Mouse (Mus musculus) lung, postnatal 10 days (tissue): ENCODE results near the gene Btrc.
A peak's percentile ranks its signal among the peaks of the same experiment; 100 is the strongest.

Experiments
- DNase-seq: peaks from one replicate; pipeline ENCODE4 v3.0.0; 2021

Btrc gene

GRCm38 (mm10) chr19:45475928-45476553 is 112.5 kb downstream of the Btrc start:
- DNase-seq: peak; percentile 50

GRCm38 (mm10) chr19:45479548-45479947 is 116.0 kb downstream of the Btrc start:
- DNase-seq: no peak

DNA sequence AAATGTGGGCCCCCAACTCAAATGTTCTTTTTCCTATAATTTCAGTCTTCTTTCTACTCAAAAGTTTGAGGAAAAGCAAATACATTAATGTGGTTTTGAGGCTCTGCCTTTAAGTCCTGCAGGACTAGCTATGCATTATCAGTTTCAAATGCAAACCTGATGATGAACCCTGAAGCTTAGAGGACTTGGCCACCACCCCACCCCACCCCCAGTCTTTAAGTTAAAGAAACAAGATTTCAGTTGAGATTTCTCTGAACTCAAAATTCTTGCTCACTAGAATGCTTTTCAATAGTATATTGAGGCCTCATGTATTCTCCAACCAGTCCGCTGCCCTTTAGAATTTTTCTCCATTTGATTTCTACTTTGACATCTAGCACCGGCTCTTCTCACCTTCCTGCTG is 117.0 kb downstream of the Btrc start:
- no peak for DNase-seq

GRCm38 (mm10) chr19:45480951-45481350 is 117.4 kb downstream of the Btrc start:
- no peak for DNase-seq

DNA sequence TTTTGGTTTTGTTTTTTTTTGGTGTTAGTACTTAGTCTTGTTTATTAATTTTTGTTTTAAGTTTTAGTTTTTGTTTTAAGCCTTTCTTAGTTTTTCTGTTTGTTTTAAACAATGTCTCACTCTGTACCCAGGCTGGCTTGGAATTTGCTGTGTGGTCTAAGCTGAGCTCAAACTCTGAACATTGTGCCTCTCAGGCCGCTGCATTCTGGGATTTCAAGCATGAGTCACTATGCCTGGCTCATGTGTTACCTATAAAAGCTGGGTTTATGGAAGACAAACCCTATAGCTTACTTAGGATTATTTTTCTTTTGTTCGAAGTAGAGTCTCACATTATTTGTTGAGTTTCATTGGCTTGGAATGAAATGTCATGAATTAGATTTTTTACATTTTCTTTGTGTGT is 119.9 kb downstream of the Btrc start:
- DNase-seq: no peak

DNA sequence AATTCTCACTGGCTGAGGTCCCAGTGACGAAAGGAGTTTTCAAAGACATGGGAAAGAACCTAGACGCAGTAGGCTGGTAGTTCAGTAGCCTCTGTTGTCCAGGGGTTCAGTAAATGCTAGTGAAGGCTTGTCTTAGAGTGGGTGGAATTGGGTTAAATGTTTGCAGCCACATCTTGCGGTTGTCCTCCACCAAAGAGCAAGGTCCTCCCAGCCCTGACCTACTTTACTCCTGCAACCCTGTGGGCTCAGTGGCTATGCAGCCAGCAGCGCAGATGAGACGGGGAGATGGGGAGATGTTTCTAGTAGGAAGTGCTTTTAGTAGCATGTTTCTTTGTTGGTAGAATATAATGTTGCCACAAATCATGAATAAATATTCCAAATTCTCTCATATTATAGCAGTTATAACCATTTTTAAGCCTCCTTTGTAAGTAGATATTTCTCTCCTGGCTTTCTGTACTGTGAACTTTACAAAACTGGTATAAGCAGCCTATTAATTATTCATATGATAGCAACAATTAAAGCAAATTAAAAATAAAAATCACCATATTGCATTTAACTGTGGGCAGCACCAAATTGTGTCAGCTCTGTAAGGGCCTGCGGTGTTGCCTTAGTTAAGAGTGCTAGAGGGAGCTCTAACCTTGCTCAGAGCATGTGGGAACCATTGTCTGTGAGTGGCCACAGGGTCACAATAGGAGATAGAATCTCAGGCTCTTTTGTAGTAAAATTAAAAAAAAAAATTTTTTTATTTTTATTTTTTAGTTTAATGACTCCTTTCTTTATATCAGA is 122.9 kb downstream of the Btrc start:
- DNase-seq: peak; percentile 6

- no peak for DNase-seq
These were observed 123.5 kb downstream of the Btrc start for GRCm38 (mm10) chr19:45486992-45487387.

- DNase-seq: no peak
These were observed 126.4 kb downstream of the Btrc start for GRCm38 (mm10) chr19:45489961-45490360.

DNA sequence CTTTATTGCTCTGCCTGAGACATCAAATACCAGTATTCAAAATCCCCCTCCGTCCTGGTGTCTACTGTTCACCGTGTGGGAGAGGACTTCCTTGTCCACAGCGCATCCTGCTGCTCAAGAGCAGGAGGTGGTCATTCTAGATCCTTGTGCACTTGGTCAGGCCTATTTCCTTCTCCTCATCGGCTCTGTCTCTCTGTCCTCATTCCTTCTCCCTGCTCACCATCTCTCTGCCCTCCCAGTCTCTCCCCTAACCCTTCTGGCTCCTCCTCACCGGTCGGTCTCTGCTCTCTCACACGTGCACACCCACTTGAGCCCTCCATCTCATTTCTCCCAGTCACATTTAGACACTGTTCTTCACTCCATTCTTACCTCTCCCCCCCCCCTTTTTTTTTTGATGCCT is 127.7 kb downstream of the Btrc start:
- no peak for DNase-seq

- DNase-seq: no peak
These were observed 130.7 kb downstream of the Btrc start for GRCm38 (mm10) chr19:45494121-45494775.

- no peak for DNase-seq
These were observed 141.9 kb downstream of the Btrc start for GRCm38 (mm10) chr19:45505446-45505845.

- DNase-seq: peak; percentile 9
These were observed 144.0 kb downstream of the Btrc start for GRCm38 (mm10) chr19:45507531-45507930.

DNA sequence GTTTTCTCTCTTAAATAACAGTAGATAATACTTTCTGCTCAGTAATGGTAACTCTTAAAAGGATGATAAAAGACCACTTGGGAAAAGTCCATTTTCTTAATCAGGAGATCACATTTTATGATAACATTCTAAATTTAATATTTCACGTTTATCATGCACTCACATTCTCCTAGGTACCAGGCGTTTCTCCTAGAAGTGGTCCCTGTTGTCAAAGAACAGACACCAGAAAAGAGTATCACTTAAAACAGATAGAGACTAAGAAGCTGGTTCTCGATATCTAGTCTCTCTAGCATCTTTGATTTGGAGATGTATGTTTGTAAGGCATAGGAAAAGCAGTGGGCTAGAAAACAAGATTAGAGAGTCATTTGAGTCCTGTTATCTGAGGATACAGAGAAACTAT is 147.1 kb downstream of the Btrc start:
- DNase-seq: no peak

DNA sequence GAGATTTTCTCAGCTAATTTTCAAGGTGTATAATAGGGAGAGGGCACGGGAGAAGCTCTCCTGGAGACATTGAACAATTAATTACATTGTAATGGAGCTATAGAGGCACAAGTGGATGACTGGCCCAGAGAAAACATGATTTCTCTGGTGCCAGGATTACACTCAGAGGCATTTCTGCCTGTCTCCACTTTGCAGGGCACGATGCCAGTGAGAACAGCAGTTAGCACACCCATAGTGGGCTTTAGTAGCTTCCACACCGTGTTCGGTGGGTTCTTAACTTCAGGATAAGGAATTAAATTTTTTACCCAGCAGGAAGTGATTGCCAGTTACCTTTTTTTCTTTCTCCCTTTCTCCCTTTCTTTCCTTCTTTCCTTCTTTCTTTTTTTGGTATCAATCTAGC is 147.9 kb downstream of the Btrc start:
- no peak for DNase-seq

DNA sequence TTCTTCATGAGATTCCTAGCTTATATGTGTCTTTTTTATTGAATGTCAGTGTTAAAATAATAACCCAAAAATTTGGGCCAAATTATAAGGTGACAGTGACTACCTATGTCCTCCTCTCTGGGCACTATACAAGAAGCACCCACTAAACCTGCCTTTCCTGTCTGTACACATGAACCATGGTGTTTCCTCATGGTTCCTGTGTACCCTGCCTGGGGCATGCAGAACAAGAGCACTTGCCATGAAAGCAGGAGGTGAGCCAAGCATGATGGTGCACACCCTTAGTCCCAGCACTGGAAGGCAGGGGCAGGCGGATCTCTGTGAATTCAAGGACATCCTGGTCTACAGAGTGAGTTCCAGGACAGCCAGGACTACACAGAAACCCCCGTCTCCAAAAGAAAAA is 151.8 kb downstream of the Btrc start:
- DNase-seq: no peak

- no peak for DNase-seq
These were observed 152.7 kb downstream of the Btrc start for GRCm38 (mm10) chr19:45516264-45516663.

GRCm38 (mm10) chr19:45527382-45527781 is 163.8 kb downstream of the Btrc start:
- DNase-seq: no peak

DNA sequence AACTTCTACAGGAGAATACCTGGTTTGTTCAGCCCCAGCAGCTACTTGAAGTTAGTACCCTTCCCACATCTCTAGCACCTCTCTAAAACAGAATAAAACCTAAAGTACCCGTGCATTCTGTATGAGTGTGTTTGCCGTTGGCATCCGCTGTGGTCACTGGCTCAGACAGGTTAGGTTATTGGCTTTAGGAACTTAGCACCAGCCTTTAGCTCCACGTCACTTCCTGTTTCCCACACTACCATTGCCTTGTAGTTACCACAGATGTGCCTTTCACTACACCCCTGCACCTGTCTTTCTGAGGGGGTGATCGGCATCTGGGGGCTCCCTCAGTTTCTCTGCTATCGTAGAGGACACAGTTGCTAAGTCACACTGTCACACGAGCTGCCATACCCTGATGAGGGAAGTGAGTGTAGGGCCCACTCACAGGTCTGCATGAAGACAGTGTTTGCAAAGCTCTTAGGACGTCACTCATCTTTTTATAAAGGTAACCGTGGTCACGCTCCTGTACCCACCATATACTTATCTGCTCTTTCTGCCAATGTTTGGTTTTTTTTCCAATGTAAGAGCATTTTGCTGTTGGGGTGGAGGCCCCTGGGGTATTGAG is 164.5 kb downstream of the Btrc start:
- no peak for DNase-seq

DNA sequence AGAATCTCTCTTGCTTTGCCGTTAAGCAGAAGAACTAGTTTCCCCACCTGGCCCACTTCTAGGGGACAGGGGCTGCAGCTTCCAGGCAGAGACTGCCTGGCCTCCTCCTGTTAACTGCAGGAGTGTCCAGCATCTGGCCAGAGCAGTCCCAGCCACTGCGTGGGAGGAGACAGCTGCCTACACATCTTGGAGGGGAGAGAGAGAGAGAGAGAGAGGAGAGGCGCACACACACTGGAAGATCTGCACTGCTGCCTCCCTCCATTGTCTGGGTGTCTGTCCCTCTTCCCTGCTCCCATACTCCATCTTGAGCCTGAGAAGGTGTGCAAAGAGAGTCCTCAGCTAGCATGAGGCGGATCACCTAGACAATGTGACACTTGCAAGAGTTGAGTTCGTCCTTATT is 165.8 kb downstream of the Btrc start:
- DNase-seq: no peak

DNA sequence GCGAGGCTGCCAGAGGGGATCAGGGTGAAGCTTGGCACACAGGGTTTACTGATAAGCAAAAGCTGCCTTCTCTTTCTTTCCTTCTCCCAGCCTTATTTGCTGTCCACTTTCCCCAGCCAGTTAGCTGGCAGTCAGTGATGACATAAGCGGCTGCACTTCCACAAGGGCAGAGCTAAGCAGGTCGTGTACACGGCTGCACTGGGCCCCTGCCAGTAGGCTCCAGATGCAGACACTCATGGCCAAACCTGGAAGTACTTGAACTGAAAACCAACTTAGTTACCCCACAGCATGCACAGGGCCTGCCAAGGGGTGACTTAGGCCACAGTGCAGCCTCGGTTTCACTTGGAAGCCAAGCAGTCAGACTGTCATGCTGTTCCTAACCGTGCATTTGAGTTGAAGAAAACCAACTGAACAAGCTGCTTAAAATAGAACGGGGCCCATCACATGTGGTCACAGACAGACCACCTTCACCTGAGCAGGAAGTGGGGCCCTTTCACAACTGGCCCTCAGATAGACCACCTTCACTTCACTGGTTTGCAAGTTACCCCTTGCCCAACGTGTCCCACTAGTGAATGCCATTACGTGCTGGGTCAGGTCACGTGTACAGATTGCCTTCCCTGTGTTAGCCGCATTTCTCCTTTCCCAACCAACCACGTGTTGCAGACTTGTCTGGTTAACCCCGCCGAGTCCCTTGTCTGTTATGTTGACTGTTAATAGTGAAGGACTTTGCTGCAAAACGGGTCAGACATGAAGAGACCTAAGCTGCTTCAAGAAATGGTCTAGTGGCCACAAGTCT is 166.9 kb downstream of the Btrc start:
- DNase-seq: peak; percentile 67

DNA sequence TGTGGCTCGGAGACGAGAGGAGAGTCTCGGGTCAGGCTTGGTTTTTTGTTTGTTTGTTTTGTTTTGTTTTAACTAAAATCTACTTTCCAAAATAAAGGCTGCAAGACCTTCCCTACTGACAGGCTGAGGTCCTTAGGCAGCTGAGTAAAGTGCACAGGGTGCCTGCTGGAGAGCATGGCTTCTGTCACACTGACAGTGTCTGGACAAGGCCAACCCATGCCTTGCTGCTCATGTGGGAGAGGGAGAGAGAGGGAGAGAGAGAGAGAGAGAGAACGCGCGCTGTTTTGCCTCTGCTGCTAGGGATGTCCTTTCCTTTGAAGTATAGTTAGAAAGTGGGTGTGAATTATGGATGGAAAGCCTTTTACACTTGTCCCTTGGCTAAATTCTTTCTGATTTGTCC is 168.0 kb downstream of the Btrc start:
- no peak for DNase-seq

GRCm38 (mm10) chr19:45533617-45534016 is 170.1 kb downstream of the Btrc start:
- no peak for DNase-seq

DNA sequence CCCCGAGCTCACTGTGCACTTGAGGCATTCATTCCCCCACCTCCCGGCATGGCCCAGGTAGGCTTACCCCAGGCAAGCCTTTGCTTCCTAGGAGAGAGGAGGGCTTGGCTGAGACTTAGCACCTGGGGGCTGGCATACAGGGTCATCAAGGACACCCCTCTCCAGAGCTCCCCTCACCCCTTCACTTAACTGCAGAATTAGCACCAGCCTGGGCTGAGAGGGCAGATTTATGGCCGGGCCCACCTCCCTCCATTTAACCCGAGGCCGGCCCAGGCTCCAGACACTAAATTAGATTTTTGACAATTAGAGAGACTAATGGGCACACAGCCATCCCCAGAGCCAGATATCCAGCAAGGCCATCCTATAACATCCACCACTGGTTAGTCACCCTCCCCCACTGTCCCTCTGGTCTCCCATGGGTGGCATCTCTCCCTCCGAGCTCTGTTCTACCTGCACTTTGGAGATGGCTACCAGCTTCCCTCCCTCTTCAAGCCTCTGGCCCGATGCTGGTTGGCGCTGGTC is 171.7 kb downstream of the Btrc start:
- DNase-seq: no peak
